Mouse (Mus musculus) embryonic facial prominence, embryonic 13.5 days (tissue): ENCODE measurements around the gene H2-M11. TPM values are rescaled to one million over a fixed set of nuclear protein-coding genes. Genes with fewer than 3 reads are reported as not detected.

Experiments
- ATAC-seq: fragments of 200-750 bp; cut with Nextera tagmentation; 2 replicates; pipeline ENCODE4 v1.8.0; 2017; ENCODE audit warnings: low read depth; ENCODE audit not compliant: insufficient number of reproducible peaks, insufficient read depth, low FRiP score, low TSS enrichment
- H3K27ac ChIP-seq: fragments of 300-500 bp; sonication (generic); 2 replicates; pipeline ENCODE4 v1.5.1; 2015; ENCODE audit warnings: moderate library complexity, mild to moderate bottlenecking, inconsistent platforms
- H3K27me3 ChIP-seq: fragments of 300-500 bp; sonication (generic); 2 replicates; pipeline ENCODE4 v1.6.1; 2015; ENCODE audit warnings: mild to moderate bottlenecking, inconsistent platforms
- H3K36me3 ChIP-seq: fragments of 300-500 bp; sonication (generic); 2 replicates; pipeline ENCODE4 v1.6.1; 2015; ENCODE audit warnings: mild to moderate bottlenecking, inconsistent platforms
- H3K4me1 ChIP-seq: fragments of 300-500 bp; sonication (generic); 2 replicates; pipeline ENCODE4 v1.6.1; 2015; ENCODE audit warnings: inconsistent platforms
- H3K4me2 ChIP-seq: fragments of 300-500 bp; sonication (generic); 2 replicates; pipeline ENCODE4 v1.6.1; 2015; ENCODE audit warnings: moderate library complexity, mild to moderate bottlenecking, inconsistent platforms
- H3K4me3 ChIP-seq: fragments of 300-500 bp; sonication (generic); 2 replicates; pipeline ENCODE4 v1.5.1; 2015; ENCODE audit warnings: mild to moderate bottlenecking, inconsistent platforms
- H3K9ac ChIP-seq: fragments of 300-500 bp; sonication (generic); 2 replicates; pipeline ENCODE4 v1.6.1; 2015; ENCODE audit warnings: mild to moderate bottlenecking, inconsistent platforms
- H3K9me3 ChIP-seq: fragments of 300-500 bp; sonication (generic); 2 replicates; pipeline ENCODE4 v1.6.1; 2016; ENCODE audit warnings: inconsistent platforms
- WGBS: fragments of 180-500 bp; shearing (Covaris S2); methylation state at CpG from one replicate; pipeline ENCODE4 v1.1.7; 2015; ENCODE audit warnings: mixed read lengths; 5-methylcytosine and 5-hydroxymethylcytosine counted together
- polyA plus RNA-seq: library from polyadenylated mRNA; unstranded; fragments of >200 nt; fragmentation: Nextera tagmentation; extraction: Ambion mirVana; gene quantifications from 2 replicates; pipeline ENCODE4 v1.2.1, GENCODE M21; 2015

H2-M11 gene
- polyA plus RNA-seq, result not detected in 2 replicates

DNA sequence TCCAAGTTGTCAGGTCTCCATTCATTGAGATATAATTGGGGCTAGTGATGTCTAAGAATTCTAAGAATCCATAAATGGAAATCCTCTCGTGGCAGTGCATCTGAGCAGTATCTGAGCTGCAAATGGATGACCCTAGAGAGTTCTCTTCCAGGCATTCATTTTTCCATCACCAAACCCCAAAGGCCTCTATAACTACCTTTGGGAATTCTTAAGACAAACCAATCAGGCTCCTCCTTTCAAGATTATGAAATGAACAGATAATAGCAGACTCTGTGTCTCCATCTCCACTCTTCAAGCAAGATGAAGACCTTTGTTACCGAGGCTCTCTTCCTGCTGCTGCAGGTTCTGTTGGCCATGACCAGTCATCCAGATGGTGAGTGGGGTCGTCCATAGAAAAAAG is at the start of gene H2-M11:
Gene H2-M11 (plus strand): TSS at position 301 of the 400 bp plus-strand sequence.
- WGBS, result 66% methylated on average over 3 of the region's 3 CpGs
- H3K36me3 ChIP-seq, result no peaks in the 10 kb centered on the region

GRCm38 (mm10) chr17:36500435-36500834 is 46.4 kb upstream of the H2-M11 start:
- H3K4me3 ChIP-seq, result no peak overlapping the region
- 62% methylated on average over 1 of the region's 1 CpGs for WGBS
- H3K4me1 ChIP-seq, result no peaks in the 10 kb centered on the region

More for the DNA sequence above, at the start of gene H2-M11:
- no peaks in the 10 kb centered on the region for H3K9me3 ChIP-seq
- H3K4me1 ChIP-seq, result no peaks in the 10 kb centered on the region
- no peaks in the 10 kb centered on the region for H3K27me3 ChIP-seq
- ATAC-seq, result no peak
- no peak within 1 kb of the TSS for H3K4me2 ChIP-seq
- H3K9ac ChIP-seq, result no peak within 1 kb of the TSS
- no peak within 1 kb of the TSS for H3K4me3 ChIP-seq
- no peak within 1 kb of the TSS for H3K27ac ChIP-seq

GRCm38 (mm10) chr17:36503910-36504309 is 43.0 kb upstream of the H2-M11 start:
- Histone ChIP-seq H3K27ac (no peak overlapping the region), H3K9ac (no peak overlapping the region), H3K4me2 (no peak overlapping the region), H3K36me3 (no peaks in the 10 kb centered on the region), H3K9me3 (no peaks in the 10 kb centered on the region), H3K4me3 (no peak overlapping the region), H3K4me1 (no peaks in the 10 kb centered on the region), H3K27me3 (no peaks in the 10 kb centered on the region)
- ATAC-seq, result no peak

More at GRCm38 (mm10) chr17:36500435-36500834, 46.4 kb upstream of the H2-M11 start:
- Histone ChIP-seq H3K27ac (no peak overlapping the region), H3K4me2 (no peak overlapping the region), H3K9me3 (no peaks in the 10 kb centered on the region), H3K9ac (no peak overlapping the region), H3K36me3 (no peaks in the 10 kb centered on the region), H3K27me3 (no peaks in the 10 kb centered on the region)
- ATAC-seq, result no peak

Other genes starting within 250 kb of the H2-M11 start
- gene H2-M10.1, start 220.9 kb upstream of the H2-M11 start, polyA plus RNA-seq, result not detected in 2 replicates
- not detected in 2 replicates for gene H2-M10.3, start 178.7 kb upstream of the H2-M11 start, polyA plus RNA-seq
- gene H2-M10.4, start 84.7 kb upstream of the H2-M11 start, polyA plus RNA-seq, result not detected in 2 replicates
- not detected in 2 replicates for gene H2-M9, start 95.6 kb downstream of the H2-M11 start, polyA plus RNA-seq
- not detected in 2 replicates for gene H2-M1, start 125.1 kb downstream of the H2-M11 start, polyA plus RNA-seq
- not detected in 2 replicates for gene H2-M10.5, start 225.8 kb downstream of the H2-M11 start, polyA plus RNA-seq